In the genomic region with DNA sequence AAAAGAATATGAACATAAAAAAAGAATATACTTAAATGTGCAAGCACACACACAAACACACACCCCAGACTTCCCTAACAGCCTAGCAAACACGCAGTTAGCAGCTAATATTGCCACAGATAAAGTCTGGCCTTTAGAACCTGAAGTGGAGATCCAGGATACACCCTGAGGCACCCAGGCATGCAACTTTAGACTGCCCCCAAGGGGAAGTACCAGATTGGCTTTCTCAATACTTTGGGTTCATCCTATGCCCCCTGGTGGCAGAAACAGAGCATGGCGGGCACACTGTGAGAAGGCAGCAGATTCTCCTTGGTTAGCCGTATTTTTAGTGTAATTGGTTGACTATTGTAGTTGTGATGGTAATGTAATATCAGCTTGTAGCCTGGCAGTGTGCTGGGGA, we compare ENCODE assay signal across 9 mouse cellular contexts. TPM values are rescaled to one million over a fixed set of nuclear protein-coding genes. Genes with fewer than 3 reads are reported as not detected.
DNase-seq lines count a peak whose midpoint lies in the region; ATAC-seq and TF ChIP-seq lines count a peak whose summit lies in the region.
"Had no signal": no experiment of that assay in that cellular context is flagged by ENCODE, and none has a peak within 500 bp of the region (broad histone marks: within the 10 kb centered on the region; RNA-seq: fewer than 3 reads in every experiment).

No protein-coding gene starts in this region.

- no peaks in the 10 kb centered on the region for H3K36me3 ChIP-seq in heart, adult 2 months (ENCODE audit: control insufficient read depth, insufficient read depth, low read length)
- H3K36me3 ChIP-seq in liver, embryonic 16.5 days (ENCODE audit: control insufficient read depth, insufficient read depth) = no peaks in the 10 kb centered on the region

- intact Hi-C loops in heart, adult 2 months (cut with DNase I) = loop anchor here (1.0 to 10.0 kb wide), 3 partner anchors 132 to 814 kb away; no protein-coding TSS in a partner anchor

- 4% methylated on average over 3 of the region's 3 CpGs for WGBS in heart, adult 2 months
- WGBS in liver, embryonic 16.5 days (ENCODE audit: insufficient replicate concordance) = 6% methylated on average over 3 of the region's 3 CpGs

- H3K4me3 ChIP-seq in heart, adult 2 months = no peak overlapping the region
- H3K4me3 ChIP-seq in liver, embryonic 16.5 days (ENCODE audit: low read depth, low read length) = no peak overlapping the region

- no peak overlapping the region for H3K9ac ChIP-seq in heart, adult 2 months (ENCODE audit: low read depth, low read length)
- H3K9ac ChIP-seq in liver, embryonic 16.5 days (ENCODE audit: low read depth, low read length) = no peak overlapping the region

- H3K4me1 ChIP-seq in heart, adult 2 months (ENCODE audit: control insufficient read depth, insufficient read depth, low read length) = no peaks in the 10 kb centered on the region
- H3K4me1 ChIP-seq in liver, embryonic 16.5 days (ENCODE audit: control insufficient read depth, low read depth, low read length) = no peaks in the 10 kb centered on the region

- H3K79me2 ChIP-seq in heart, adult 2 months (replicated peaks; ENCODE audit: control insufficient read depth, insufficient read depth, low read length) = no peaks in the 10 kb centered on the region

- peak; percentile 86; the same call in 1 of the 2 replicates for TF ChIP-seq EP300 in heart, adult 2 months (IDR thresholded peaks at IDR 0.05; ENCODE audit: insufficient read depth, low read depth, low read length)

- no peaks in the 10 kb centered on the region for H3K9me3 ChIP-seq in liver, embryonic 16.5 days (replicated peaks; ENCODE audit: control insufficient read depth, low read length)

- no peak overlapping the region for H3K4me2 ChIP-seq in liver, embryonic 16.5 days (ENCODE audit: low read depth, low read length)

- TF ChIP-seq POLR2A in heart, adult 2 months (IDR thresholded peaks at IDR 0.05; ENCODE audit: insufficient read depth, low read depth, low read length) = no peak

- no peaks in the 10 kb centered on the region for H3K27me3 ChIP-seq in heart, adult 2 months (ENCODE audit: control insufficient read depth, insufficient read depth, low read length)
- H3K27me3 ChIP-seq in liver, embryonic 16.5 days (ENCODE audit: control insufficient read depth, insufficient read depth, low read depth, low read length) = no peaks in the 10 kb centered on the region

- peak; percentile 100 for TF ChIP-seq CTCF in heart, adult 2 months (IDR thresholded peaks at IDR 0.05)

- no peak overlapping the region for H3K27ac ChIP-seq in heart, adult 2 months
- no peak overlapping the region for H3K27ac ChIP-seq in liver, embryonic 16.5 days (ENCODE audit: low read length)

- DNase-seq in B cell, adult 2 months = peak; percentile 95 to 96
- peak; percentile 77 for DNase-seq in adrenal gland, adult 2 months
- peak; percentile 77 for DNase-seq in embryo, embryonic 9.5 days (ENCODE audit: extremely low spot score)
- peak; percentile 81 to 83 for DNase-seq in heart, adult 2 months
- peak; percentile 77 to 89 for DNase-seq in kidney, postnatal 25 days
- DNase-seq in ovary, adult 18-20 months (ENCODE audit: low spot score) = peak; percentile 46
- DNase-seq in thymus, adult 18-20 months = peak; percentile 58 to 78

- ATAC-seq in liver, embryonic 16.5 days (ENCODE audit: low read depth) = peak; percentile 48

RNA-seq across cellular contexts. Expression of a gene that starts 26.2 kb away (rescaled TPM):
- not detected for total RNA-seq in adrenal gland, adult 2 months (2021)
- not detected in 2 replicates for polyA plus RNA-seq in adrenal gland, adult 2 months (2012; rRNA removed)
- total RNA-seq in heart, adult 2 months (2021) = not detected
- 0.32 TPM in 1 of 2 replicates, not detected in the other for polyA plus RNA-seq in heart, adult 2 months (2012; rRNA removed)
- polyA plus RNA-seq in liver, embryonic 16.5 days (2015; fragmentation: Nextera tagmentation; extraction: Ambion mirVana) = not detected in 2 replicates
- polyA plus RNA-seq: gonadal fat pad, adult 2 months had no signal

RNA-seq across cellular contexts. Expression of a gene that starts 46.2 kb away (rescaled TPM):
- 100 to 1,000 TPM; 142 to 153 TPM for total RNA-seq in adrenal gland, adult 2 months (2021)
- 558 and 638 TPM in 2 replicates for polyA plus RNA-seq in adrenal gland, adult 2 months (2012; rRNA removed)
- total RNA-seq in heart, adult 2 months (2021) = 100 to 1,000 TPM; 121 to 143 TPM
- polyA plus RNA-seq in heart, adult 2 months (2012; rRNA removed) = 71.0 and 146 TPM in 2 replicates
- 78.0 and 78.3 TPM in 2 replicates for polyA plus RNA-seq in liver, embryonic 16.5 days (2015; fragmentation: Nextera tagmentation; extraction: Ambion mirVana)
